Mouse (Mus musculus) myocyte (in vitro differentiated cells): ENCODE data around the gene Bad.

Source experiments
- E2F4 ChIP-seq: IDR thresholded peaks from one replicate; pipeline ENCODE4 v1.6.1; 2011; ENCODE audit warnings: mild to moderate bottlenecking, control low read depth, moderate library complexity; ENCODE audit not compliant: insufficient read depth
- MAX ChIP-seq: IDR thresholded peaks from one replicate; pipeline ENCODE4 v1.6.1; 2011; ENCODE audit warnings: low read depth, mild to moderate bottlenecking, control low read depth
- POLR2A ChIP-seq: IDR thresholded peaks from one replicate; pipeline ENCODE4 v1.6.1; 2011; ENCODE audit warnings: low read depth, mild to moderate bottlenecking, control low read depth, moderate library complexity; ENCODE audit not compliant: insufficient read length
- POLR2AphosphoS2 ChIP-seq: IDR thresholded peaks from one replicate; pipeline ENCODE4 v1.6.1; 2011; ENCODE audit warnings: low read depth, control low read depth; ENCODE audit not compliant: insufficient read length
- SRF ChIP-seq: IDR thresholded peaks from one replicate; pipeline ENCODE4 v1.6.1; 2011; ENCODE audit warnings: low read depth; ENCODE audit not compliant: control insufficient read depth, insufficient read length
- TCF12 ChIP-seq: IDR thresholded peaks from one replicate; pipeline ENCODE4 v1.6.1; 2011; ENCODE audit warnings: mild to moderate bottlenecking, control low read depth; ENCODE audit not compliant: poor library complexity, insufficient read depth, severe bottlenecking
- TCF3 ChIP-seq: IDR thresholded peaks from one replicate; pipeline ENCODE4 v1.6.1; 2011; ENCODE audit warnings: low read depth, control low read depth; ENCODE audit not compliant: insufficient read length
- USF1 ChIP-seq: IDR thresholded peaks from one replicate; pipeline ENCODE4 v1.6.1; 2011; ENCODE audit warnings: low read depth, mild to moderate bottlenecking, control low read depth, moderate library complexity

DNA sequence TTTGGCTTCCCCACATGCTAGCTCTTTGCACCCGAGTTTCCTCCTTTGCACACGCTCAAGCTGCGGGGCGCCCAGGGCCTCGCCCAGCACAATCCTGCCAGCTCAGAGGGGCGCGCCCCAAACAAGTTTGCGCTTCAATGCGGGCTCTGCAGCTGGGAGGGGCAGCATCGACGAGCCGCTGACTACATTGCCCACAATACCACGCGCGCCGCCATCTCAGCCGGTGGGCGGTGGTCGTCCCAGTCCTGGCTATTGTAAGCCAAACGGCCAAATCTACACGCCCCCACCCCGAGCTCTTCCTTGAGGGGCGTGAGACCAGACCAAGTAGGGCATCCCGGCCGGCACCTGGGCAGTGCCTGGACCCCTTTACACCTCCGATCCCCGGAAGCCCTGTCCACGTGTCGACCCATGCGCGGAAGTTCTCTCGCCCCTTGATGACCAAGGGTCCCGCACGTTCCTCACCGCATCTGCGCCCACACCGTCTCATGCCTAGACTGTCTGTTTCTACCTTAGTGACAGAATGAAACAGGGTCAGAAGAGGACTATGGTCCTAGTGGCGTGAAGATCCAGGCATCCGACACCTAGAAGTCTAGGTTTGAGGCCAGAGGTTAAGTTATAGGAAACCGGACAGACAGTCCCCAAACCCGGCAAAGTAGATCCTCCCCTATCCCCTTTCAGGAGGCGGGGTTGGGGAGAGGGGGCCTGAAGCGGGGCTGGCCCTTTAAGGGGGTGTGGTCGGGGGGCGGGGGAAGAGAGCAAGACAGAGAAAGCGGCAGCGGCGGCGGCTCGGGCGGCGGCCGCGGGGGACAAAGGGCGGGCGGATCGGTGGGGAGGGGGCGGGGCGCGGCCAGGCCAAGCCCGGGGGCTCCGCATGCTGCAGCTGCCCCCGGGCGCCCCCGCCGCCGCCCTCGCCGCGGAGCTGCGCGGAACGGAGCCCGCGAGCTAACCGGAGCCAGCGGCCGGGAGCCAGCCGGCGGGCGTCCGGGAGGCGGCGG lies 32.8 kb downstream of the Bad start, which contains the start of gene Ppp1r14b:
- TF ChIP-seq E2F4, result peak; percentile 1
- TF ChIP-seq TCF12, result no peak
- peak; percentile 89 for TF ChIP-seq USF1
- TF ChIP-seq POLR2A, result peak; percentile 43
- peak; percentile 16 for TF ChIP-seq POLR2AphosphoS2
- peak; percentile 40 for TF ChIP-seq MAX
- TF ChIP-seq TCF3, result no peak
- no peak for TF ChIP-seq SRF
